Mouse (Mus musculus) CH12.LX (cell line): ENCODE results near the gene Lrrc75b. TPM values are rescaled to one million over a fixed set of nuclear protein-coding genes. Genes with fewer than 3 reads are reported as not detected.
A peak's percentile ranks its signal among the peaks of the same experiment; 100 is the strongest.

Experiments
- DNase-seq: peaks from one replicate; pipeline ENCODE4 v3.0.0-alpha.2; 2013; ENCODE audit errors: extremely low read depth
- H3K27ac ChIP-seq: 2 replicates; pipeline ENCODE4 v1.5.1; 2012; ENCODE audit warnings: low read depth, mild to moderate bottlenecking, control low read depth, moderate library complexity; ENCODE audit not compliant: insufficient read depth
- H3K27me3 ChIP-seq: replicated peaks from 2 replicates; pipeline ENCODE3; 2012; ENCODE audit warnings: inconsistent platforms
- H3K36me3 ChIP-seq, 2 experiments: replicated peaks in 1 of 2; 2 replicates each; pipeline versions ENCODE3 to v1.6.1; 2012; ENCODE audit warnings: inconsistent platforms in 1 of 2, low read length in 1 of 2, mild to moderate bottlenecking in 1 of 2, mixed read lengths in 1 of 2, moderate library complexity in 1 of 2; ENCODE audit not compliant: control insufficient read depth in 1 of 2, insufficient read depth in 1 of 2
- H3K4me1 ChIP-seq, 2 experiments: 2 replicates each; pipeline ENCODE4 v1.6.1; 2012; ENCODE audit warnings: inconsistent platforms in 1 of 2, moderate library complexity in 1 of 2; ENCODE audit not compliant: insufficient read depth in 2 of 2, control insufficient read depth in 1 of 2
- H3K4me2 ChIP-seq: 2 replicates; pipeline ENCODE4 v1.6.1; 2012; ENCODE audit warnings: low read depth, mild to moderate bottlenecking, control low read depth; ENCODE audit not compliant: poor library complexity, insufficient read depth, severe bottlenecking
- H3K4me3 ChIP-seq, 3 experiments: fragments of 150-350 bp in 1 of 3; sonication (generic) in 1 of 3; replicated peaks in 1 of 3; 2 replicates each; pipeline versions ENCODE3 to v1.5.1; 2011 to 2012; ENCODE audit warnings: low read depth in 2 of 3, low read length in 2 of 3, mild to moderate bottlenecking in 2 of 3, moderate library complexity in 2 of 3, control low read depth in 1 of 3, improper control_type of control experiment in 1 of 3, inconsistent platforms in 1 of 3, mixed read lengths in 1 of 3; ENCODE audit not compliant: poor library complexity in 1 of 3
- H3K79me2 ChIP-seq: replicated peaks from 2 replicates; pipeline ENCODE4 v1.6.1; 2012; ENCODE audit warnings: mild to moderate bottlenecking, moderate library complexity; ENCODE audit not compliant: control insufficient read depth, poor library complexity, insufficient read depth, severe bottlenecking; ENCODE audit errors: extremely low read depth
- H3K9ac ChIP-seq: 2 replicates; pipeline ENCODE4 v1.6.1; 2012; ENCODE audit warnings: low read depth, mild to moderate bottlenecking, control low read depth, moderate library complexity; ENCODE audit not compliant: insufficient read depth
- H3K9me3 ChIP-seq: replicated peaks from 2 replicates; pipeline ENCODE3; 2012; ENCODE audit warnings: low read length, inconsistent platforms, mixed read lengths
- CHD2 ChIP-seq: IDR thresholded peaks from 2 replicates; pipeline ENCODE4 v1.6.1; 2011; ENCODE audit warnings: low read length, improper control_type of control experiment
- CTCF ChIP-seq, 2 experiments: IDR thresholded peaks in 1 of 2; conservative IDR thresholded peaks in 1 of 2; 2 replicates each; pipeline ENCODE4 v1.5.1; 2011 to 2012; ENCODE audit warnings: low read depth in 2 of 2, low read length in 2 of 2, improper control_type of control experiment in 1 of 2, inconsistent platforms in 1 of 2, mild to moderate bottlenecking in 1 of 2, moderate library complexity in 1 of 2
- E2F4 ChIP-seq: IDR thresholded peaks from 2 replicates; pipeline ENCODE4 v1.6.1; 2011; ENCODE audit warnings: low read depth, low read length, improper control_type of control experiment; ENCODE audit not compliant: insufficient replicate concordance
- EP300 ChIP-seq: IDR thresholded peaks from 2 replicates; pipeline ENCODE4 v1.6.1; 2011; ENCODE audit warnings: low read length, improper control_type of control experiment
- ETS1 ChIP-seq: conservative IDR thresholded peaks from 2 replicates; pipeline ENCODE4 v1.6.1; 2012; ENCODE audit warnings: low read depth, mild to moderate bottlenecking, inconsistent platforms, low read length, improper control_type of control experiment, moderate library complexity
- GABPA ChIP-seq: IDR thresholded peaks from 2 replicates; pipeline ENCODE4 v1.6.1; 2012; ENCODE audit warnings: low read depth, low read length, improper control_type of control experiment, inconsistent platforms; ENCODE audit not compliant: insufficient replicate concordance
- KAT2A ChIP-seq: IDR thresholded peaks from 2 replicates; pipeline ENCODE4 v1.6.1; 2012; ENCODE audit warnings: low read length, improper control_type of control experiment, inconsistent platforms; ENCODE audit not compliant: insufficient replicate concordance
- MAFK ChIP-seq: IDR thresholded peaks from 2 replicates; pipeline ENCODE4 v1.6.1; 2011; ENCODE audit warnings: low read length, improper control_type of control experiment; ENCODE audit not compliant: insufficient replicate concordance
- MXI1 ChIP-seq: IDR thresholded peaks from 2 replicates; pipeline ENCODE4 v1.6.1; 2011; ENCODE audit warnings: mild to moderate bottlenecking, low read depth, low read length, improper control_type of control experiment
- NELFE ChIP-seq: IDR thresholded peaks from 2 replicates; pipeline ENCODE4 v1.6.1; 2011; ENCODE audit warnings: low read depth, low read length, improper control_type of control experiment
- NRF1 ChIP-seq: IDR thresholded peaks from 2 replicates; pipeline ENCODE4 v1.6.1; 2014; ENCODE audit warnings: low read depth, mild to moderate bottlenecking, inconsistent platforms, low read length, improper control_type of control experiment, moderate library complexity
- PAX5 ChIP-seq: IDR thresholded peaks from 2 replicates; pipeline ENCODE4 v1.6.1; 2012; ENCODE audit warnings: low read length, inconsistent platforms, mixed read lengths
- POLR2A ChIP-seq: IDR thresholded peaks from 2 replicates; pipeline ENCODE4 v1.6.1; 2011; ENCODE audit warnings: low read depth, mild to moderate bottlenecking, improper control_type of control experiment, low read length
- TBP ChIP-seq: conservative IDR thresholded peaks from 2 replicates; pipeline ENCODE4 v1.6.1; 2011; ENCODE audit warnings: low read depth, low read length, improper control_type of control experiment
- TCF12 ChIP-seq: IDR thresholded peaks from 2 replicates; pipeline ENCODE4 v1.6.1; 2014; ENCODE audit warnings: low read depth, mild to moderate bottlenecking, inconsistent platforms, low read length, improper control_type of control experiment
- ZC3H11A ChIP-seq: IDR thresholded peaks from 2 replicates; pipeline ENCODE4 v1.6.1; 2012; ENCODE audit warnings: low read depth, mild to moderate bottlenecking, inconsistent platforms, low read length, improper control_type of control experiment
- ZKSCAN1 ChIP-seq: IDR thresholded peaks from 2 replicates; pipeline ENCODE4 v1.6.1; 2012; ENCODE audit warnings: low read depth, inconsistent platforms, low read length, improper control_type of control experiment, borderline replicate concordance
- ZNF384 ChIP-seq: IDR thresholded peaks from 2 replicates; pipeline ENCODE4 v1.6.1; 2012; ENCODE audit warnings: low read depth, low read length, improper control_type of control experiment, inconsistent platforms
- dilution Hi-C: fragments of 300-500 bp; cut with MboI; formaldehyde crosslinking; loops from 2 replicates; pipeline ENCODE4 v1.14.3; 2020; ENCODE audit warnings: low sequenced_read_pairs; ENCODE audit not compliant: extremely low pct_unique_long_range_greater_than_20kb, extremely low pct_ligation_motif_present
- in situ Hi-C: fragments of 300-500 bp; cut with MboI; formaldehyde crosslinking; loops from 3 replicates; pipeline ENCODE4 v1.14.3; 2019; ENCODE audit warnings: low sequenced_read_pairs, low pct_ligation_motif_present, low pct_unique_long_range_greater_than_20kb, mixed read lengths
- polyA plus RNA-seq: library from polyadenylated mRNA; unstranded; fragments of >175 nt; gene quantifications from 2 replicates; pipeline ENCODE4 v1.2.1, GENCODE M21; 2012; ENCODE audit warnings: low read depth; ENCODE audit not compliant: insufficient read length
- total RNA-seq, 2 experiments: library from RNA; depleted of rRNA; stranded (reverse); fragments of 300-350 nt in 1 of 2; fragments of >200 nt in 1 of 2; gene quantifications; 2 replicates each; pipeline ENCODE4 v1.2.3; 2012 to 2014

The Lrrc75b gene
- total and polyA plus RNA-seq, 3 experiments: not detected

- H3K27ac ChIP-seq: no peak overlapping the region
- no peak overlapping the region for H3K9ac ChIP-seq
- H3K4me1 ChIP-seq: peaks cover 20 to 53% of the 10 kb centered on the region in 2 experiments
- no peaks in the 10 kb centered on the region for H3K79me2 ChIP-seq
- H3K27me3 ChIP-seq: peaks cover 5% of the 10 kb centered on the region
- no peak overlapping the region for H3K4me3 ChIP-seq
- no peak overlapping the region for H3K4me2 ChIP-seq
- in situ Hi-C loops (loop anchor here (10.0 to 25.0 kb wide), 3 partner anchors 47 to 375 kb away; partner anchors contain the start of genes Gm5134 and Gstt2), dilution Hi-C loops (no loop called here)
- no peak for DNase-seq
- H3K36me3 ChIP-seq: no peaks in the 10 kb centered on the region
- TF ChIP-seq POLR2A (no peak), PAX5 (no peak), MXI1 (no peak), TCF12 (no peak), ETS1 (no peak), ZC3H11A (no peak), GABPA (no peak), E2F4 (no peak), NRF1 (no peak), MAFK (no peak), CTCF (conservative IDR thresholded peaks at IDR 0.05 in 1 of 2, IDR thresholded peaks at IDR 0.05 in 1 of 2; ENCODE audit: low read depth in 2 of 2, low read length in 2 of 2) (no peak), ZKSCAN1 (no peak), TBP (no peak), NELFE (no peak), KAT2A (no peak), EP300 (no peak)
- H3K9me3 ChIP-seq: no peaks in the 10 kb centered on the region
Observed at GRCm38 (mm10) chr10:75587781-75588180, 27.7 kb upstream of the Lrrc75b start.

GRCm38 (mm10) chr10:75586553-75586879 is 26.4 kb upstream of the Lrrc75b start:
- H3K4me1 ChIP-seq: peaks cover 14 to 43% of the 10 kb centered on the region in 2 experiments
- H3K27ac ChIP-seq: no peak overlapping the region
- no peak overlapping the region for H3K9ac ChIP-seq
- TF ChIP-seq ZKSCAN1: no peak
- TF ChIP-seq ZNF384: no peak
- TF ChIP-seq CHD2: 0 out of 2 replicates have a peak, but pooled peaks have one; percentile 5
- no peak overlapping the region for H3K4me3 ChIP-seq
- DNase-seq: no peak
- H3K9me3 ChIP-seq: no peaks in the 10 kb centered on the region
- dilution Hi-C loops (no loop called here), in situ Hi-C loops (loop anchor here (10.0 to 25.0 kb wide), 3 partner anchors 48 to 376 kb away; partner anchors contain the start of genes Gm5134 and Gstt2)
- H3K4me2 ChIP-seq: peak overlapping the region; percentile 9; the same call in 1 of the 2 replicates
- H3K27me3 ChIP-seq: peaks cover 5% of the 10 kb centered on the region
- H3K79me2 ChIP-seq: no peaks in the 10 kb centered on the region
- H3K36me3 ChIP-seq: no peaks in the 10 kb centered on the region
